Mouse (Mus musculus): ENCODE data around the gene Dpt. TPM values are rescaled to one million over a fixed set of nuclear protein-coding genes. Genes with fewer than 3 reads are reported as not detected.
"Not testable (repeated sequence)": the region's sequence is repeated elsewhere in the genome, so short reads cannot be mapped to it uniquely, and the experiment has no call there.

Dpt gene
- polyA plus RNA-seq, 1 experiment: 10.5 TPM

DNA sequence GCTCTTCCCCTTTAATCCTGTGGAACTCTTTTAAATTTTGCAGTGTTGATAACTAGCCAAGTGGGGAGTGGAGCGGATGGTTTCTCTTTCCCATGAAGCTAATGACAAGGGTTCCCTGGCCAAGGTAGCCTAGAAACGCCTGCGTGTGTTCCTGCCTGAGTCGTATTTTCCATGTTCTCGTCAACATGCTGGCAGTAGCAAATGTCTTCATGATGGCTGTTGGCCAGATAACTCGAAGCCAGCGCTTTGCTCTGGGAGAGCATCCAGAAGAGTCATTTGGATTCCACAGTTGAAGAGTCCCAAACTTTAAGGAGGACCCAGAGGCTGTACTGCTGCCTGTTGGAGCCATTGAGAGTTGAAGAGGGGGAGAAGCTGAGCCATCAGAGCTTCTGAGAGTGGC lies 25.8 kb upstream of the Dpt start:
- Histone ChIP-seq H3K27ac (ENCODE audit: insufficient read depth, low read length) (no peak overlapping the region), H3K36me3 (ENCODE audit: control insufficient read depth, insufficient read depth, low read length) (no peaks in the 10 kb centered on the region), H3K4me3 (ENCODE audit: extremely low read depth, insufficient read depth, insufficient read length) (no peak overlapping the region), H3K4me1 (ENCODE audit: control insufficient read depth, insufficient read depth, insufficient read length) (no peaks in the 10 kb centered on the region), H3K27me3 (ENCODE audit: control insufficient read depth, insufficient read depth, low read length) (no peaks in the 10 kb centered on the region)
- no peak for DNase-seq (ENCODE audit: low read depth in 1 of 2, low spot score in 2 of 2)
- TF ChIP-seq CTCF (IDR thresholded peaks at IDR 0.05; ENCODE audit: extremely low read depth, insufficient read depth, insufficient read length, insufficient replicate concordance): no peak
- no peak for TF ChIP-seq POLR2A (IDR thresholded peaks at IDR 0.05; ENCODE audit: low read depth, low read length)
- 88% methylated on average over 7 of the region's 7 CpGs for WGBS

DNA sequence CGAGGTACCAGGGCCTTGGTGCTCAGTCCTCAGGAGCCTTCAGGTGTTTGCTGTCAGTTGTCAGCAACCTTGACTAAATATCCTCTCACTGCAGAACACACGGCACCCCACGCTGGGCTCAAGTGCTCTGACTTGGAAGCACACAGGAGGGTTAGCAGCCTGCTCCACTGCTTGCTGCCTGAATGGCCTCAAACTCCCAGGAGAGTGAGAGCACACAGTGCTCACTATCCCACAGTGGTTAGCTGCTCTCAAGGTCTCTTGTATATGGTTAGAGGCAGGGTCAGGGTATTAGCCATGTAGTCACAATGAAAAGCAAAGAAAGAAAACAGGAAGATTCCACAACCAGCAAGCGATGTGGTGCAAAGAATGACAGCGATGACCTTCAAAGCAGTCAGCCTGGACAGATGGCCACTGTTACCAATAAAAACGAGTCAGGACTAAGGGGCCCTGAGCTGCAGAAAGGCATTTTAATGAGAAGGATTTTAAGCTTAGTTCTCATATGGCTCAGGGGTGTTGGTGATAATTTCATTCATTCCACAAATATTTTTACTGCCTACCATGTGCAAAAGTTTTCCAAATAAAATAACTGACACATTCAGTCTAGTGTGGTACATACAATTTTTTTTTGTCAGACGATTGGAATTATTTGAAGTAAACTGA lies 15.5 kb upstream of the Dpt start:
- Histone ChIP-seq H3K4me1 (ENCODE audit: control insufficient read depth, insufficient read depth, insufficient read length) (no peaks in the 10 kb centered on the region), H3K27me3 (ENCODE audit: control insufficient read depth, insufficient read depth, low read length) (no peaks in the 10 kb centered on the region), H3K27ac (ENCODE audit: insufficient read depth, low read length) (no peak overlapping the region), H3K4me3 (ENCODE audit: extremely low read depth, insufficient read depth, insufficient read length) (no peak overlapping the region), H3K36me3 (ENCODE audit: control insufficient read depth, insufficient read depth, low read length) (no peaks in the 10 kb centered on the region)
- WGBS: 85% methylated on average over 7 of the region's 7 CpGs
- DNase-seq (ENCODE audit: low read depth in 1 of 2, low spot score in 2 of 2): no peak
- no peak for TF ChIP-seq POLR2A (IDR thresholded peaks at IDR 0.05; ENCODE audit: low read depth, low read length)
- no peak for TF ChIP-seq CTCF (IDR thresholded peaks at IDR 0.05; ENCODE audit: extremely low read depth, insufficient read depth, insufficient read length, insufficient replicate concordance)

DNA sequence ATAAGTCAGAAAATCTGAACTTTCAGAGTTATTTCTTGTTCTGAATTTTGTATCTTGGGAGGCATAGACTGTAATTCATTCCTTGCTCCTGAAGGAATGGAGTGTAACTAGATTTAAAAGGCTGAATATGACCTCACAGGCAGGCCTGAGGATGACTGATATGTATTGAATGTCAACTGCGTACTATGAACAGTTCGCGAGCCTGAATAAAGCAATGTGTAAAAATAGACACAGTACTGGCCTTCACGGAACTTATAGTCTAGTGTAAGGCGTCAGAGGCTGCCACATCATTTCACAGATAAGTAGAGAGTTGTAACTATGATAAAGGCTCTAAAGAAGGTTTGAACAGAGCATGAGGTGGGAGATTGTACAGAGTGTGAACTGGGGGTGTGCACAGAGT lies 10.3 kb upstream of the Dpt start:
- 83% methylated on average over 5 of the region's 5 CpGs for WGBS
- H3K27me3 ChIP-seq (ENCODE audit: control insufficient read depth, insufficient read depth, low read length): no peaks in the 10 kb centered on the region
- no peaks in the 10 kb centered on the region for H3K4me1 ChIP-seq (ENCODE audit: control insufficient read depth, insufficient read depth, insufficient read length)
- TF ChIP-seq CTCF (IDR thresholded peaks at IDR 0.05; ENCODE audit: extremely low read depth, insufficient read depth, insufficient read length, insufficient replicate concordance) (no peak), POLR2A (IDR thresholded peaks at IDR 0.05; ENCODE audit: low read depth, low read length) (no peak)
- no peak overlapping the region for H3K27ac ChIP-seq (ENCODE audit: insufficient read depth, low read length)
- no peak for DNase-seq (ENCODE audit: low read depth in 1 of 2, low spot score in 2 of 2)
- no peaks in the 10 kb centered on the region for H3K36me3 ChIP-seq (ENCODE audit: control insufficient read depth, insufficient read depth, low read length)
- H3K4me3 ChIP-seq (ENCODE audit: extremely low read depth, insufficient read depth, insufficient read length): no peak overlapping the region

DNA sequence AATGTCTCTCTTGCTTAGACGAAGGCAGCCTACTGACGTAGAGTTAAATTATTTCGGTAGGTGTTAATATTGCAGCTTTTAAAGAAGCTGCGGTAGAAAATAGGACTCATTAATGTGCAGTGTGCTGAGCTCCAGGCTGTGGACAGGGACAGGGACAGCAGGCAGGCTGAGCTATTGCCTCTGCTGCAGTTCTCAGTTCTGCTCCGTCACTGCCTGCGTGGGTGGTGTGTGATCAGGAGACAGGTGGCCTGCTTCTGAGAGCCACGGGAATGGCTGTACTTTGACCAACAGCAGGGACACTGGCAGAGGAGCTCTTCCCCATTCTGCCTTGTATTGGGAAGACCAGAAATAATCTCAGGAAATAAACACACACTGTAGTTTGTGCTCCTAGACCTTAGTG lies 8.7 kb upstream of the Dpt start:
- H3K4me3 ChIP-seq (ENCODE audit: extremely low read depth, insufficient read depth, insufficient read length): no peak overlapping the region
- no peaks in the 10 kb centered on the region for H3K27me3 ChIP-seq (ENCODE audit: control insufficient read depth, insufficient read depth, low read length)
- H3K36me3 ChIP-seq (ENCODE audit: control insufficient read depth, insufficient read depth, low read length): no peaks in the 10 kb centered on the region
- H3K4me1 ChIP-seq (ENCODE audit: control insufficient read depth, insufficient read depth, insufficient read length): no peaks in the 10 kb centered on the region
- WGBS: 87% methylated on average over 7 of the region's 7 CpGs
- TF ChIP-seq CTCF (IDR thresholded peaks at IDR 0.05; ENCODE audit: extremely low read depth, insufficient read depth, insufficient read length, insufficient replicate concordance): no peak
- no peak for TF ChIP-seq POLR2A (IDR thresholded peaks at IDR 0.05; ENCODE audit: low read depth, low read length)
- no peak overlapping the region for H3K27ac ChIP-seq (ENCODE audit: insufficient read depth, low read length)
- DNase-seq (ENCODE audit: low read depth in 1 of 2, low spot score in 2 of 2): no peak

DNA sequence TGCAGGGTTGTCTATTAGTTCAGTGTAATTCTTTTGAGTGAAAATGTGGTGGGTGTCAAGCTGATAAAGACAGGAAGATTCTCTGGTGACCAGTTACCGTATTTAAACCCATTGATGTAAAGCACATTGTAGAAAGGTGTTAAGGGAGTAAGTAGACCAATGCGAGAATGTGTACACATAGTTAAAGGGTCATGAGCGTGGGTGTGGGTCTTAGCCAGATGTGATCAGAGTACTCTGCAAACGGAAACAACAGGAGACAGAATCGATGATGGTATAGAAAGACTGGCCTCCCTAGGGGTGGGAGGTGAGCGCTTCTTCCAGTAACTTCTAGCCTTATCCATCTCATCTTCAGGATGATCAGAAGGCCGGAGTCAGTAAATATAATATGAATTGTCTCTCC lies 8.2 kb upstream of the Dpt start:
- Histone ChIP-seq H3K27me3 (ENCODE audit: control insufficient read depth, insufficient read depth, low read length) (no peaks in the 10 kb centered on the region), H3K4me3 (ENCODE audit: extremely low read depth, insufficient read depth, insufficient read length) (no peak overlapping the region), H3K27ac (ENCODE audit: insufficient read depth, low read length) (no peak overlapping the region), H3K36me3 (ENCODE audit: control insufficient read depth, insufficient read depth, low read length) (no peaks in the 10 kb centered on the region), H3K4me1 (ENCODE audit: control insufficient read depth, insufficient read depth, insufficient read length) (no peaks in the 10 kb centered on the region)
- no peak for TF ChIP-seq CTCF (IDR thresholded peaks at IDR 0.05; ENCODE audit: extremely low read depth, insufficient read depth, insufficient read length, insufficient replicate concordance)
- DNase-seq (ENCODE audit: low read depth in 1 of 2, low spot score in 2 of 2): no peak
- 93% methylated on average over 7 of the region's 7 CpGs for WGBS

DNA sequence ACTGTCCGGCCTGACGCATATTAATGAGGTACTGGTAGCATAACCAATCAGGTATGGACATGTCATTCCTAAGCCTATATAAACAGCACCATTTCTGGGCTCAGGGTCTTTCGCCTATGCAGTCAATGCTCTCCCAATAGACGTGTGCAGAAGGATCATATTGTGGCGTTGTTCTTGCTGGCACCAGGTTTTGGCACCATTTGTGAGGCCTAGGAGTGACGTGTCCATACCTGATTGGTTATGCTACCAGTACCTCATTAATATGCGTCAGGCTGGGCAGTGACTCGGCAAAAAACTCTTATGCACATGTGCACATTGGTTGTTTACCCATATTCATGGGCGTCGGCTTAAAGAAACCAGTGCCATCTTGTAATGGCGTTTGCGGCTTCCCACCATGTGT lies 6.1 kb upstream of the Dpt start:
- 93% methylated on average over 12 of the region's 12 CpGs for WGBS
- not testable (repeated sequence) for H3K27ac ChIP-seq (ENCODE audit: insufficient read depth, low read length); H3K4me3 ChIP-seq (ENCODE audit: extremely low read depth, insufficient read depth, insufficient read length); H3K4me1 ChIP-seq (ENCODE audit: control insufficient read depth, insufficient read depth, insufficient read length); H3K27me3 ChIP-seq (ENCODE audit: control insufficient read depth, insufficient read depth, low read length); H3K36me3 ChIP-seq (ENCODE audit: control insufficient read depth, insufficient read depth, low read length); DNase-seq (ENCODE audit: low read depth in 1 of 2, low spot score in 2 of 2)

DNA sequence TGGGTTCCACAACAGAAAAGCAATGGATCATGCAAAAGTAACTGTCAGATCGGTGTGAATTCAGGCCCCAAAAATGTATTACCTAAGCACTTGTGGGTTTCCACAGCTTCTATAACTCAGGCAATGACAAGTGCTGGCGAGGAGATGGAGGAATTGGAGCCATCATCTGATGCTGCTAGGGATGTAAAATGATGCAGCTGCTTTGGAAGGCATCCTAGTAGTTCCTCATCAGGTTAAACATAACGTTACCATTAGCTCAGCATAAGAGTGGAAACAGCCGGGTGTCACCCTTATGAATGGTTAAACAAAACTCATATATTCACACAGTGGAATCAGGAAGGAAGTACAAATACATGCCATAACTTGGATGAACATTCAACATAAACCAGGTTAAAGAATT lies 3.4 kb upstream of the Dpt start:
- no peaks in the 10 kb centered on the region for H3K27me3 ChIP-seq (ENCODE audit: control insufficient read depth, insufficient read depth, low read length)
- no peak overlapping the region for H3K4me3 ChIP-seq (ENCODE audit: extremely low read depth, insufficient read depth, insufficient read length)
- no peak for TF ChIP-seq POLR2A (IDR thresholded peaks at IDR 0.05; ENCODE audit: low read depth, low read length)
- TF ChIP-seq CTCF (IDR thresholded peaks at IDR 0.05; ENCODE audit: extremely low read depth, insufficient read depth, insufficient read length, insufficient replicate concordance): no peak
- H3K36me3 ChIP-seq (ENCODE audit: control insufficient read depth, insufficient read depth, low read length): no peaks in the 10 kb centered on the region
- no peak for DNase-seq (ENCODE audit: low read depth in 1 of 2, low spot score in 2 of 2)
- no peak overlapping the region for H3K27ac ChIP-seq (ENCODE audit: insufficient read depth, low read length)
- WGBS: 72% methylated on average over 4 of the region's 4 CpGs
- H3K4me1 ChIP-seq (ENCODE audit: control insufficient read depth, insufficient read depth, insufficient read length): no peaks in the 10 kb centered on the region
